Mouse (Mus musculus): ENCODE measurements at regions not wholly inside any gene's neighbourhood (a gene's known extent, or its start where the extent isn't known, plus 50 kb on each side); places are given as distances from the start of the nearest gene placed in this dataset.

GRCm38 (mm10) chr12:13825899-13826298 lies 326.0 kb downstream of the Fam84a start:
- no peak for DNase-seq

GRCm38 (mm10) chr12:13815500-13815899 lies 336.4 kb downstream of the Fam84a start:
- no peak for DNase-seq

GRCm38 (mm10) chr12:13810155-13810515 lies 341.7 kb downstream of the Fam84a start:
- DNase-seq = peak; percentile 39 to 63

GRCm38 (mm10) chr12:13809291-13810154 lies 342.3 kb downstream of the Fam84a start:
- peak; percentile 7 to 8 for DNase-seq

- no peak for DNase-seq
Observed at GRCm38 (mm10) chr12:13779752-13780151, 372.1 kb downstream of the Fam84a start.

- DNase-seq = no peak
Observed at GRCm38 (mm10) chr12:13776687-13777086, 375.2 kb downstream of the Fam84a start.

GRCm38 (mm10) chr12:13769696-13770095 lies 382.2 kb downstream of the Fam84a start:
- DNase-seq = no peak

GRCm38 (mm10) chr12:13769156-13769555 lies 382.7 kb downstream of the Fam84a start:
- DNase-seq = peak in 1 of 2 experiments; percentile 18

- DNase-seq = peak; percentile 61 to 82
Observed at GRCm38 (mm10) chr12:13766486-13766885, 385.4 kb downstream of the Fam84a start.

GRCm38 (mm10) chr12:13753878-13754277 lies 398.0 kb downstream of the Fam84a start:
- no peak for DNase-seq

- no peak for DNase-seq
Observed at GRCm38 (mm10) chr12:13744323-13744931, 407.4 kb downstream of the Fam84a start.

GRCm38 (mm10) chr12:13729901-13730637 lies 421.8 kb downstream of the Fam84a start:
- DNase-seq = no peak

GRCm38 (mm10) chr12:13728986-13729385 lies 422.9 kb downstream of the Fam84a start:
- no peak for DNase-seq

- DNase-seq = no peak
Observed at GRCm38 (mm10) chr12:13724511-13724910, 427.3 kb downstream of the Fam84a start.

GRCm38 (mm10) chr12:13709806-13710205 lies 440.9 kb downstream of the Nbas start:
- DNase-seq = peak; percentile 28 to 66

- peak; percentile 39 to 43 for DNase-seq
Observed at GRCm38 (mm10) chr12:13707747-13708146, 438.8 kb downstream of the Nbas start.

- no peak for DNase-seq
Observed at GRCm38 (mm10) chr12:13706510-13706909, 437.6 kb downstream of the Nbas start.

- DNase-seq = peak in 1 of 2 experiments; percentile 63
Observed at GRCm38 (mm10) chr12:13703604-13704003, 434.7 kb downstream of the Nbas start.

GRCm38 (mm10) chr12:13699858-13700257 lies 430.9 kb downstream of the Nbas start:
- DNase-seq = no peak

- no peak for DNase-seq
Observed at GRCm38 (mm10) chr12:13698834-13699233, 429.9 kb downstream of the Nbas start.

- no peak for DNase-seq
Observed at GRCm38 (mm10) chr12:13691394-13692165, 422.6 kb downstream of the Nbas start.

- no peak for DNase-seq
Observed at GRCm38 (mm10) chr12:13677266-13677665, 408.3 kb downstream of the Nbas start.

GRCm38 (mm10) chr12:13669453-13669852 lies 400.5 kb downstream of the Nbas start:
- no peak for DNase-seq
